Mouse (Mus musculus) megakaryocyte, embryonic 14.5 days (primary cell): ENCODE measurements at regions not wholly inside any gene's neighbourhood (a gene's known extent, or its start where the extent isn't known, plus 50 kb on each side); places are given as distances from the start of the nearest gene placed in this dataset.

ENCODE experiments used
- H3K27me3 ChIP-seq: replicated peaks from 2 replicates; pipeline ENCODE3; 2012; ENCODE audit warnings: inconsistent platforms
- H3K36me3 ChIP-seq: replicated peaks from 2 replicates; pipeline ENCODE3; 2012; ENCODE audit warnings: low read length, inconsistent platforms, mixed read lengths
- H3K4me1 ChIP-seq: 2 replicates; pipeline ENCODE4 v1.6.1; 2012; ENCODE audit warnings: inconsistent platforms
- H3K4me3 ChIP-seq: replicated peaks from 2 replicates; pipeline ENCODE3; 2012; ENCODE audit warnings: moderate library complexity, mild to moderate bottlenecking, inconsistent platforms
- H3K9me3 ChIP-seq: 2 replicates; pipeline ENCODE4 v1.6.1; 2012; ENCODE audit warnings: inconsistent platforms
- FLI1 ChIP-seq: IDR thresholded peaks from 2 replicates; pipeline ENCODE4 v1.6.1; 2012; ENCODE audit warnings: low read length, inconsistent platforms, mixed read lengths
- GATA1 ChIP-seq: IDR thresholded peaks from 3 replicates; pipeline ENCODE4 v1.6.1; 2012; ENCODE audit warnings: mixed read lengths, low read length, inconsistent platforms, borderline replicate concordance

DNA sequence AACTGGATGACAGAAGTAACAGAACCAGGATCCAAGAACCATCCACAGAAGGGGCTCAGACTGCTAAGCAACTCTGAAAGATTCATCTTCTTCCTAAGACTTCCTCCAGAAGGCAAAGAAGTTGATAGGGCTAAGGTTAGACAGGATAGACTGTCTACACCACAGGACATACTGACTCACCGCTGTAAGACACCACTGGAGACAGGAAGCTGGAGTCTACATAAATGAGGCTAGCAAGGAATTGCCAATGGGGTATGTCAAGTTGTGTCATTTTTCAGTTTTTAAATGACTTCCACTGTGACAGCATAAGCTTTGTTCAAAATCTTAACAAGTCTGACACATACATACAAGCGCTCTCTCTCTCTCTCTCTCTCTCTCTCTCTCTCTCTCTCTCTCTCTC is 645.4 kb upstream of the Gm10131 start:
- TF ChIP-seq GATA1 (no peak), FLI1 (no peak)
- Histone ChIP-seq H3K36me3 (no peaks in the 10 kb centered on the region), H3K4me3 (no peak overlapping the region), H3K27me3 (peaks cover 20% of the 10 kb centered on the region), H3K4me1 (peaks cover 18% of the 10 kb centered on the region), H3K9me3 (no peaks in the 10 kb centered on the region)

- Histone ChIP-seq H3K4me1 (peaks cover 16% of the 10 kb centered on the region), H3K9me3 (no peaks in the 10 kb centered on the region), H3K36me3 (no peaks in the 10 kb centered on the region), H3K27me3 (peaks cover 20% of the 10 kb centered on the region), H3K4me3 (no peak overlapping the region)
- no peak for TF ChIP-seq GATA1
- TF ChIP-seq FLI1: no peak
These were observed 644.6 kb upstream of the Gm10131 start for GRCm38 (mm10) chr8:34756171-34756570.

GRCm38 (mm10) chr8:34755480-34755879 is 643.9 kb upstream of the Gm10131 start:
- Histone ChIP-seq H3K36me3 (no peaks in the 10 kb centered on the region), H3K9me3 (0 out of 2 replicates have a peak, but pooled peaks cover under 1% of the 10 kb centered on the region), H3K4me1 (peaks cover 9% of the 10 kb centered on the region), H3K27me3 (peaks cover 20% of the 10 kb centered on the region), H3K4me3 (no peak overlapping the region)
- TF ChIP-seq GATA1 (no peak), FLI1 (no peak)

DNA sequence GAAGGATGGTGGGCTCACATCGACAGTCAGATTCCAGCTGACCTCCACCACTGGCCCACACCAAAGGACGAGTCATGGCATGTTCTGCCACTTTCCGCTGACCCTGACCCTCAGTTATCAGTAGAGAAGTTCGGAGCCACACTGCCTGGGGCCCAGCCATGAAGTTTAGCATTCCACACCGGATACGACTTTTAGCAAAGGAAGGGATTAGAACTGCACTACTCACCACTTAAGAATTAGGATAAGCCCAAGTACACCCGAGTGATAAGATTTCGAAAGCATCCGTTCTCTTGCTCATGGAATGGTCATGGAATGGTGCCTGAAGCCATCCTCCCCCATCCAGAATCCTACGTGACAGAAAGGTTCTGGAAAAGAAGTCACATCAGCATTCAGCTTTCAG is 641.5 kb upstream of the Gm10131 start:
- Histone ChIP-seq H3K4me3 (no peak overlapping the region), H3K9me3 (peaks cover 21% of the 10 kb centered on the region), H3K36me3 (no peaks in the 10 kb centered on the region), H3K27me3 (peaks cover 22% of the 10 kb centered on the region), H3K4me1 (peaks cover 7% of the 10 kb centered on the region)
- TF ChIP-seq GATA1 (no peak), FLI1 (no peak)

GRCm38 (mm10) chr8:34748521-34748920 is 637.0 kb upstream of the Gm10131 start:
- TF ChIP-seq GATA1 (no peak), FLI1 (no peak)
- H3K9me3 ChIP-seq: peaks cover 22% of the 10 kb centered on the region
- H3K27me3 ChIP-seq: peaks cover 8% of the 10 kb centered on the region
- no peak overlapping the region for H3K4me3 ChIP-seq
- peaks cover 7% of the 10 kb centered on the region; the same call in 1 of the 2 replicates for H3K4me1 ChIP-seq
- no peaks in the 10 kb centered on the region for H3K36me3 ChIP-seq

- no peaks in the 10 kb centered on the region for H3K36me3 ChIP-seq
- no peak for TF ChIP-seq GATA1
- no peak for TF ChIP-seq FLI1
- peaks cover 13% of the 10 kb centered on the region for H3K27me3 ChIP-seq
- H3K4me3 ChIP-seq: no peak overlapping the region
- H3K4me1 ChIP-seq: peaks cover 9% of the 10 kb centered on the region
- peaks cover 22% of the 10 kb centered on the region for H3K9me3 ChIP-seq
These were observed 634.2 kb upstream of the Gm10131 start for GRCm38 (mm10) chr8:34745706-34746105.

DNA sequence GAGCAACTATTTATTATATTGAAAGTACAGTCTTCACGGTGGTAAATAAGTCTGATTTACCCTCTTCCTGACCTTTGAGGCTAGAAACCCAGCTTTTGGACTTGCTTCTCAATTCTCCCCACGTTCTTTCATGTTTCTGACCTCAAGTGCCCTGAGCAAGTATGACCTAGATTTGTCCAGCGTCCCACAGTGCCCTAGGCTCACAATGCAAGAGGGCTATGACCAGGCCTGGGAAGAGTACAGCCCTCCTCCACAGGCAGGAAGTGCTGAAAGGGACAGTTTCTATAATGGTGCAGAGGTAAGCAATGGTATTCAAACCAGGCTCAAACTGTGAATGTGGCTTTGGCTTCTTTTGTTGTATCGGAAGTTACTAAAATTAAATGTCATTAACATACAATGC is 633.1 kb upstream of the Gm10131 start:
- no peak overlapping the region for H3K4me3 ChIP-seq
- peaks cover 18% of the 10 kb centered on the region for H3K27me3 ChIP-seq
- peaks cover 14% of the 10 kb centered on the region for H3K9me3 ChIP-seq
- peaks cover 17% of the 10 kb centered on the region for H3K4me1 ChIP-seq
- H3K36me3 ChIP-seq: no peaks in the 10 kb centered on the region
- TF ChIP-seq GATA1 (no peak), FLI1 (no peak)

GRCm38 (mm10) chr8:34744179-34744578 is 632.6 kb upstream of the Gm10131 start:
- no peak for TF ChIP-seq GATA1
- TF ChIP-seq FLI1: no peak
- H3K4me3 ChIP-seq: no peak overlapping the region
- peaks cover 12% of the 10 kb centered on the region for H3K9me3 ChIP-seq
- no peaks in the 10 kb centered on the region for H3K36me3 ChIP-seq
- peaks cover 17% of the 10 kb centered on the region for H3K27me3 ChIP-seq
- H3K4me1 ChIP-seq: peaks cover 18% of the 10 kb centered on the region

- H3K36me3 ChIP-seq: no peaks in the 10 kb centered on the region
- peaks cover 17% of the 10 kb centered on the region for H3K27me3 ChIP-seq
- peaks cover 2% of the 10 kb centered on the region; the same call in 1 of the 2 replicates for H3K9me3 ChIP-seq
- TF ChIP-seq GATA1 (no peak), FLI1 (no peak)
- H3K4me3 ChIP-seq: no peak overlapping the region
- H3K4me1 ChIP-seq: peaks cover 18% of the 10 kb centered on the region
These were observed 631.6 kb upstream of the Gm10131 start for GRCm38 (mm10) chr8:34743137-34743536.

GRCm38 (mm10) chr8:34740836-34741235 is 629.3 kb upstream of the Gm10131 start:
- peaks cover 14% of the 10 kb centered on the region for H3K9me3 ChIP-seq
- peaks cover 11% of the 10 kb centered on the region; the same call in 1 of the 2 replicates for H3K4me1 ChIP-seq
- H3K27me3 ChIP-seq: peaks cover 26% of the 10 kb centered on the region
- no peak overlapping the region for H3K4me3 ChIP-seq
- TF ChIP-seq FLI1 (no peak), GATA1 (no peak)
- no peaks in the 10 kb centered on the region for H3K36me3 ChIP-seq

- Histone ChIP-seq H3K27me3 (peaks cover 30% of the 10 kb centered on the region), H3K4me3 (no peak overlapping the region), H3K36me3 (no peaks in the 10 kb centered on the region), H3K4me1 (peaks cover 11% of the 10 kb centered on the region; the same call in 1 of the 2 replicates), H3K9me3 (peaks cover 14% of the 10 kb centered on the region)
- TF ChIP-seq FLI1 (no peak), GATA1 (no peak)
These were observed 628.6 kb upstream of the Gm10131 start for GRCm38 (mm10) chr8:34739836-34740804.
